In the genomic region with DNA sequence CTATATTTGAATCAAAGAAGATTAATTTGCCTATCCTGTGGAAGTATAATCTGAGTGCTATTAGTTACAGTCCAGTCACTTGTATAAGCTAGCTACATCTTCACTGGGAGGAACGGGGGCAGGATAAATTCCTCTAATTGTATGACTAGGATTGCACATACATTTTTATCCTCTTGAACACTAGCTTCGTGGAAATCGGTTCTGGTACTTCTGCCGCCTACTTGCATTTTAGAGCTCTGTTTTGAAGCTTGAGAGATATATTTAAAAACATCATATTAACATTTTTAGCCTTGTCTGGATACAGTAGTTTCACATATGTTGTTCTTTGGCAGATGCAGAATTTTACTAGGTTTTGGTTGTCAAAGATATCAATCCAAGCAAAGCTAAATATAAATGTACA, we compare ENCODE assay signal across 17 mouse cellular contexts.
"Had no signal": no experiment of that assay in that cellular context is flagged by ENCODE, and none has a peak within 500 bp of the region (broad histone marks: within the 10 kb centered on the region; RNA-seq: fewer than 3 reads in every experiment).

No protein-coding gene starts in this region.

- ATAC-seq: liver, postnatal 0 days; lung, postnatal 0 days; midbrain, embryonic 13.5 days; midbrain, embryonic 15.5 days had no signal

- H3K4me3 ChIP-seq: lung, embryonic 15.5 days; megakaryocyte, embryonic 14.5 days; midbrain, embryonic 13.5 days; midbrain, embryonic 15.5 days; neural tube, embryonic 12.5 days; stomach, embryonic 15.5 days had no signal

- H3K4me1 ChIP-seq: lung, embryonic 15.5 days; megakaryocyte, embryonic 14.5 days; midbrain, embryonic 13.5 days; midbrain, embryonic 15.5 days; neural tube, embryonic 12.5 days; stomach, embryonic 15.5 days had no signal

- DNase-seq: liver, postnatal 0 days; lung, adult 2 months; lung, postnatal 14 days; lung, postnatal 36 days; thymus, adult 18-20 months; thymus, postnatal 14 days; thymus, postnatal 36 days had no signal

- H3K9me3 ChIP-seq: lung, embryonic 15.5 days; midbrain, embryonic 15.5 days; stomach, embryonic 15.5 days had no signal

- H3K36me3 ChIP-seq: lung, embryonic 15.5 days; midbrain, embryonic 13.5 days; midbrain, embryonic 15.5 days; neural tube, embryonic 12.5 days; stomach, embryonic 15.5 days had no signal

- H3K9ac ChIP-seq: liver, postnatal 0 days; lung, embryonic 15.5 days; midbrain, embryonic 13.5 days; midbrain, embryonic 15.5 days; neural tube, embryonic 12.5 days; stomach, embryonic 15.5 days had no signal

- H3K4me2 ChIP-seq: lung, embryonic 15.5 days; midbrain, embryonic 11.5 days; midbrain, embryonic 13.5 days; midbrain, embryonic 15.5 days; neural tube, embryonic 12.5 days; stomach, embryonic 15.5 days had no signal

- H3K27me3 ChIP-seq: lung, embryonic 15.5 days; megakaryocyte, embryonic 14.5 days; midbrain, embryonic 13.5 days; midbrain, embryonic 15.5 days; neural tube, embryonic 12.5 days; stomach, embryonic 15.5 days had no signal

- H3K27ac ChIP-seq: lung, embryonic 15.5 days; macrophage; midbrain, embryonic 13.5 days; midbrain, embryonic 15.5 days; neural tube, embryonic 12.5 days; stomach, embryonic 15.5 days; stomach, postnatal 0 days had no signal
